Mouse (Mus musculus): ENCODE data around the gene Uqcrh.

Uqcrh gene

DNA sequence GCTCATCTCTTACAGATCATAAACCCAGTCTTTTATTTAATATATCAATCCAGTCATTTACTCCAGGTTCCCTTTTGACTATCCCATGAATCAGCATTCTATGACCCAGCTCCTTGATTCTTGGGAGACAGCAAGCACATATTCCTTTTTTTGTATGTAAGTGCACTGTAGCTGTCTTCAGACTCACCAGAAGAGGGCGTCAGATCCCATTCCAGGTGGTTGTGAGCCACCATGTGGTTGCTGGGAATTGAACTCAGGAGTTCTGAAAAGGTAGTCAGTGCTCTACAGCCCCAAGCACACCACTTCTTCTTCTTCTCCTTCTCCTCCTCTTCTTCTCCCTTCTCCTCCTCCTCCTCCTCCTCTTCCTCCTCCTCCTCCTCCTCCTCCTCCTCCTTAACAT lies 17.3 kb downstream of the Uqcrh start:
- no peak for DNase-seq (ENCODE audit: low read depth)

DNA sequence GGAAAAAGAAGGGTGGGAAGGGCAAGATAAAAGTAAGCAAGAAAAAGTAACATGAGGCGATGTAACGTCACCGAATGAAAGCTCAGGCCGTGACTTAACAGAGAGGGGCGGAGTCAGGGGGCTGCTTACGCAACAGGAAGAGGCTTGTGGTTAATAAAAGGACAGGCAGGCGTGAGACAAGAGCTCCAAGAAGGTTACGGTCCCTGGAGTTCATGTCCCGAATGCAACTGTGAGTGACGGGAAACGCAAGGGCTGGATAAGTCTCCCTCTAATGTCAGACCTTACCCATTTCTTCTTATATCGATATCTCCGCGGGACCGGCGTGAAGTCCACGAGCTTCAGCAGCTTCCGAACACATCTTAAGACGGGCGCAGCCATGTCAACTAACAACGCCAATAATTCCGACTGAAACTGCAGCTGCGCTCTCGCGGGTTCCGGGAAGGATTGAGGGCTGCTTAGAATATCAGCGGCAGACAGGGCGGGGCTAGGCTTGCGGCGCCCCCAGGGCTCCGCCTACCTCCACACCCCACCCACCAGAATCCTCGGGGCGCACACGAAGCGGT lies 21.4 kb downstream of the Uqcrh start, which contains the start of gene Nsun4:
Gene Nsun4, minus strand, starts transcription at position 478 of the 563 bp plus-strand sequence.
- peak; percentile 94 for DNase-seq (ENCODE audit: low read depth)

DNA sequence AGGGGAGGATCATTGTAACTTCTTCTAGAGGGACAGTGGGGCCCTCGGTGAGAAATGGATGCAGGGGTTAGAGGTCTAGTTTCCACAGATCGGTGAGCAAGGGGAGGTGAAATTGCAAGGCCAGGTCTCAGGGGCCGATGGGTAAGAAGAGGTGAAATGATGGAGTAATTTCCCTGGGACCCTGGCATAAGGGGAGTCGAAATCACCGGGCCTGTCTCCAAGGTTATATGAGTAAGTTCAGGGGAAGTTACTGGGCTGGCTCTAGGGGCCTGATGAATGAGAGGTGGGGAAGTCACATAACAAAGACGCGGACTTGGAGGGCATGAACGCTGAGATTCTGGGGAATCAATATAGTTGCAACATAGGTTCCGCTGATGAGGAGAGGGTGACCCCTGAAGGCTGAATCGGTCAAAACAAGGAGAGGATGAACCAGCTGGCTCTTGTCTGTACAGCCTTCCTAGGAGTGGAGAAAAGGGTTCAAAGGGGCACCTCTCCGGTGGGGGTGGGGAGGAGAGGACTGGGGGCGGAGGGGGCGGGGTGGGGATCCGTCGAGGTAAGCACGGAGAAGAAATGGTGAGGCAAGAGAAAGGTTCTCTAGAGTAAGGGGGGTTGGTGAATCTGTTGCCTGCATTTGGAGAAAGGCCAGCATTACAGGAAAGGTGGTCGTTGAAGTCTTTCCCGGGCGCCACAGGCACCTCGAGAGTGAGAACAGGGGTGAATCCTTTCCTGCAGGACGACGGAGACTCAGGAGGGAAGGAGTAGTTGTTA lies 22.2 kb downstream of the Uqcrh start:
- DNase-seq (ENCODE audit: low read depth), result no peak

GRCm38 (mm10) chr4:116049211-116049610 lies 25.7 kb downstream of the Uqcrh start:
- no peak for DNase-seq (ENCODE audit: low read depth)

GRCm38 (mm10) chr4:116048130-116048920 lies 26.5 kb downstream of the Uqcrh start:
- DNase-seq (ENCODE audit: low read depth), result no peak

DNA sequence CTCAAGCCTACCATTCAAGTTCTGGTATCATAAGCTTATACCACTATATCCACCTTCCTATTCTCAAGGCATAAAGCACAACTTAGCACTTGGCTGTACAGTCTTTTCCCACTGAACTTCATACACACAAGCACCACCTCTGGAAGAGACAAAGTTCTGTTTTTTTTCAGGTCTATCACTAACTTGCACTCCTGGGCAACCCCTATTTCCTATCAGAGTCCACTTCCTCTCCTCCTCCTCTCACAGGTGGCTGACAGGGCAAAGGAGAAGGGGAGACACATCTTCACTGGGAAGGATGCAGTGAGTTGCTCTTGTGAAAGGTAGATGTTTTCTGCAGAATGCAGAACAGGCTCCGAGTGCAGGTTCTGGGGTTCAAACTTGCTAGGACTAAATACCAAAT lies 27.2 kb downstream of the Uqcrh start:
- no peak for DNase-seq (ENCODE audit: low read depth)

GRCm38 (mm10) chr4:116046604-116047003 lies 28.3 kb downstream of the Uqcrh start:
- DNase-seq (ENCODE audit: low read depth), result no peak

DNA sequence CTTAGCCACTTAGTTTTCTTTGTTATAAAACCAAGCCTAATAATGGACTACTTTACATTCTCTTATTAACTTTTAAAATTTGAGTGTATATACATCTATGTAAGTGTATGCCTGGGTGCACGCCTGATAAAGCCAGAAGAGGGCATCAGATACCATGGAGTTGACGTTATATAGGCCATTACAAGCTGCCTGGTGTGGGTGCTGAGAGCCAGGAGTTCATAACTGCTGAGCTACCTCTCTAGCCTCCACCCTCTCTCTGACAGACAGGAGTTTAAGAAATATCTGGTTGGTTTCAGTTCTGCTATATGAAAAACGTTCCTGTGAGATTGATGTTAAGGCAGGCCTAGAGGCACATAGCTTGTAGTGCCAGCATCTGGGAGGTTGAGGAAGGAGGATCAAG lies 32.7 kb downstream of the Uqcrh start:
- DNase-seq (ENCODE audit: low read depth), result no peak

GRCm38 (mm10) chr4:116040466-116040865 lies 34.4 kb downstream of the Uqcrh start:
- DNase-seq (ENCODE audit: low read depth), result no peak

GRCm38 (mm10) chr4:116033374-116033773 lies 41.5 kb downstream of the Uqcrh start:
- DNase-seq (ENCODE audit: low read depth), result no peak

DNA sequence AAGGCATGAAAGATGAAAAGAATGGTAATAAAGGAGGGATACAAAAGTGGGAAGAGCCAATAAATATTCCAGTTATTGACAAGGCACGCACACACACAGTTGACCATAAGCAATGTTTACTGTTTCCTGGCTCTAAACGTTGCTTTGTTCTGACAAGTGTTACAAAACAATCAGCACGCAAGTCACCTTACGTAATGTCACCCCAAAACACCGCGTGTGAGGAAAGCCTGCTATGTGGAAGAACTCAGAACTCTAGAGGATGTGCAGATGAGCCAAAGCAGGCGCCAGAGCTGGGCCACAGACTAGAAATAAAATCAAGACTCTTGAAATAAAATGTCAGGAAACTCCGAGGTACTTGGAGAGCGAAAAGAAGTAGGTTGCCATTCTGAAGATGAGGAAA lies 42.0 kb downstream of the Uqcrh start:
- no peak for DNase-seq (ENCODE audit: low read depth)

GRCm38 (mm10) chr4:116017902-116018746 lies 56.7 kb downstream of the Uqcrh start, which contains the start of gene Faah:
Gene Faah (minus strand): TSS chr4:116017926.
- DNase-seq (ENCODE audit: low read depth), result no peak

GRCm38 (mm10) chr4:116017300-116017901 lies 57.5 kb downstream of the Uqcrh start:
- DNase-seq (ENCODE audit: low read depth), result no peak

Data from fibroblast of lung, adult 2 months (primary cell).